Mouse (Mus musculus): ENCODE data around the gene Cpt1c.

Cpt1c gene

GRCm38 (mm10) chr7:44918219-44918618 lies 56.4 kb downstream of the Cpt1c start:
- no peak for DNase-seq (ENCODE audit: low spot score)

DNA sequence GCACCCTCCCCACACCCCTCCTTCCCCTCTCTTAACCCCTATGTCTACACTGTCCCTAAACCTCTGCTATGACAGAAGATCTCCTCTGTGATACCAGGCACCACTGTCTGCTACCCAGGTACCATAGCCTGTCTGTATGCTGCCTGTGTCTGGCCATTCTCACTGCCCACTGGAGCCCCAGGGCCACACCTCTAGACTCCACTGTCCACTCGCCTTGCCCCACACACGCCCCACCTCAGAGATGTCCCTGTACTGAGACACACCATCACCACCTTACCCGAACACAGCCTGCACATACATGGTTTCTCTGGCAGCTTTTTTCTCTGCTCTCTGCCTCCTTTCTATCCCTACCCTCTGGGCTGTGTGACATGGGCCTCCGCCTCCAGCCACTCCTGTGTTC lies 57.8 kb downstream of the Cpt1c start:
- no peak for DNase-seq (ENCODE audit: low spot score)

DNA sequence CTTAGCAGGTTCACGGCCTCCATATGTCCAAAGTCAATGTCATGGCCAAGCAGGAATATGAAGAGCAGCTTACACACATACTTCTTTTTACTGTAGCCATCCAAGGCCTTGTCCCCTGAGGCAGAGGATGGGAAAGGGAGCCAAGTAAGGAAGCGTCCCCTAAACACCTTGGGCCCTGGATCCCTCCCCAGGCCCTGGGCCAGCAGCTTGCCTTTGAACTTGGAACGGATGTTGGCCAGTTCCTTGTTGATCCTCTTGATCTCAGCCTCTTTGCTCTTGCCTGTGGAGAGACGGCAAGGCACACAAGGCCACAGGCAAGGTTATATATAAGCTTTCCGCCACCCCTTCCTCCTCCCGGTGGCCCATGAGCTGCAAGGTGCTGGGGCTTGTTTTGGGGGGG lies 58.5 kb downstream of the Cpt1c start:
- no peak for DNase-seq (ENCODE audit: low spot score)

GRCm38 (mm10) chr7:44915314-44915713 lies 59.3 kb downstream of the Cpt1c start:
- DNase-seq (ENCODE audit: low spot score), result no peak

DNA sequence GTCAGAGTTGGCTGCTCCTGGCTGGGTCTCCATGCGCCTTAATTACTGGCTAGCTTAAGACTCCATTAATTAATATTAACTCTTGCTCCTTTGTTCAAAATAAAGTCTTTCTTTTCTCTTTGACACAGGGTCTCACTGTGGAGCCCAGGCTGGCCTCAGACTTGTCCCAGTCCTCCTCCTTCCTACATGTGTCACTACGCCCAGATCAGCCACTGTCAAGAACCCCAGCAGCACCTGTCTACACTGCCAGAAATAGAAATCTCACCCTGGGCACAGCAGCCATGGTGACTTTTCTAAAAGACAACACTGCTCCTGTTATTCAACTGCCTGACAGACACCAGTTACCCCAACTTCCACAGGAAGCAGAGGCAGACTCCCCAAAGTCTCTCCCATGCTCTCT lies 60.3 kb downstream of the Cpt1c start:
- no peak for DNase-seq (ENCODE audit: low spot score)

Data from embryo, embryonic 10.5 days (tissue).